Mouse (Mus musculus): ENCODE data around the gene C3ar1. TPM values are rescaled to one million over a fixed set of nuclear protein-coding genes. Genes with fewer than 3 reads are reported as not detected.

The C3ar1 gene
- total RNA-seq, 1 experiment from 2014 or later = 0.55 TPM

DNA sequence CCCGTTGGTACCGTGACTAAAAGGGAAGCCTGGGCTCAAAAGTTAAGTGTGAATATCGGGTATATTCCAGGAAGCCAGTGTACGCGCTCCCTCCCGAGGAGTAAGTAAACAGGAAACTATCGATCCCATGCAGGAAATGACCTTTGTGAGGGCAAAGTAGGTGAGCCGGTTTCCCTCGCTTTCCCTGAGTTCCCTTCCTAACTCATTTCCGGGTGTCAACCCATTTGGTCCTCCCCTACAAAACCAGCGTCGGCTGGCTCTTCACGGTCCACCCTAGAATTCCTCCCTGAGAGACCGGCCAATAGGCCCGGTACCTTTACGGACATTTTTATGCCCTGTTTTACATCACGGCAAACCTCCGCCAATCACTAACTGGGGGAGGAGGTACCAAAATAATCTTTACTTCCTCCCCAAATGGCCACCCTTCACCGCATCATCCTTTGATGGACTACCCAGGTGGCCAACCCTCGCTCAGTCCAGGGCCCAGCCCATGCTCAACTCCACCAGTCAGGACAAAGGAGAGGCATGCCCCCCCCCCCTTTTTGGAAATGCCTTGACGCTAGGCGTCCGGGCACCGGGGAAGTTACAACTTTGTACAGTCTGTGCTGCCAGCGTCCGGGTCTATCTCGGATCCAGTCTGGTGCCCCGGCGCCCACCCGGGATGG, 45.2 kb downstream of the C3ar1 start:
- peak; percentile 95 for ATAC-seq (replicated peaks in 1 of 2; ENCODE audit: insufficient read depth in 1 of 2, low FRiP score in 2 of 2, low TSS enrichment in 1 of 2, low read depth in 1 of 2, poor library complexity in 2 of 2, severe bottlenecking in 2 of 2)

DNA sequence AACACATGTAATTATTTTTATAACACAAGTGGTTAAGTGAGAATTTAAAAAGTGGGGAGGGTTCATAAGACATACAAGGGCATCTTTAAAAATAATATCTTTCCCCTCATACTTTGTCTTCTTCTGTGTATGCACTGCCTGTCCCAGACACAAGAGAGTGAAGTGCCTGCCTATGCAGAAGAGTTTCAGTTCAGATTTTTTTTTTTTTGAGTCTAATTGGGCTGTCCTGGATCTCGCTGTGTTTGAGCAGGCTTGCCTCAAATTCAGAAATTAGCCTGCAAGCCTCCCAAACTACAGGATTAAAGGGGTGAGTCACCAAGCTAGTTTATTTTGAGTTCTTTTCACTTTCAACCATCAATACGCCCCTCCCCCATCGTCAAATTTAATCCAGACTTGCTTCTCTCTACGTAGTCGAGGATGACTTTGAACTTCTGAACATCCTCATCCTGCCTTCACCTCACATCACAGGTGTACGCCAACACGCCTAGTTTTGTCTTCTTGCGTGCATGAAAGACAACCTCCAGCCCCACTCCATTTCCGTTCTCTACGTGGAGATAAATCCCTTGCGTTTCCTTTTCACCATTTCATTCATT, 45.8 kb downstream of the C3ar1 start:
- no peak; a peak in 1 of 4 replicates for ATAC-seq (replicated peaks in 1 of 2; ENCODE audit: insufficient read depth in 1 of 2, low FRiP score in 2 of 2, low TSS enrichment in 1 of 2, low read depth in 1 of 2, poor library complexity in 2 of 2, severe bottlenecking in 2 of 2)

DNA sequence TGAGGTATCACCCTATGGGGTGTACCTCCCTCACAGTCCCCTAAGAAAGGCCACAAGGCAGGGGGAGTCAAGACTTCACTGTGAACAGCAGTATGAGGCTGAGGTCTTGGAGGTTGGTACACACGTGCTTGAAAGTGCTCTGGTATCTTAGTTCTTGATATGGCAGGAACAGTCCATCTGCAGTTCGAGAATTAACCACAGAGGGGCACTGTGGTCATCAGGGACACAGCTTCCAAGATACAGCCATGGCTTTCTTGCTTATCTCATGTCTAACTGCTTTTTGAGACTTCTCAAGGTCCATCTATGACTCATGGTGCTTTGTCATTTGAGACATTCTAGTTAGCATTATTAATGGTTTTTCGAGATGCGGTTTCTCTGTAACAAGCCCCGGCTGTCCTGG, 51.5 kb downstream of the C3ar1 start:
- ATAC-seq (replicated peaks in 1 of 2; ENCODE audit: insufficient read depth in 1 of 2, low FRiP score in 2 of 2, low TSS enrichment in 1 of 2, low read depth in 1 of 2, poor library complexity in 2 of 2, severe bottlenecking in 2 of 2) = peak; percentile 64 to 81

DNA sequence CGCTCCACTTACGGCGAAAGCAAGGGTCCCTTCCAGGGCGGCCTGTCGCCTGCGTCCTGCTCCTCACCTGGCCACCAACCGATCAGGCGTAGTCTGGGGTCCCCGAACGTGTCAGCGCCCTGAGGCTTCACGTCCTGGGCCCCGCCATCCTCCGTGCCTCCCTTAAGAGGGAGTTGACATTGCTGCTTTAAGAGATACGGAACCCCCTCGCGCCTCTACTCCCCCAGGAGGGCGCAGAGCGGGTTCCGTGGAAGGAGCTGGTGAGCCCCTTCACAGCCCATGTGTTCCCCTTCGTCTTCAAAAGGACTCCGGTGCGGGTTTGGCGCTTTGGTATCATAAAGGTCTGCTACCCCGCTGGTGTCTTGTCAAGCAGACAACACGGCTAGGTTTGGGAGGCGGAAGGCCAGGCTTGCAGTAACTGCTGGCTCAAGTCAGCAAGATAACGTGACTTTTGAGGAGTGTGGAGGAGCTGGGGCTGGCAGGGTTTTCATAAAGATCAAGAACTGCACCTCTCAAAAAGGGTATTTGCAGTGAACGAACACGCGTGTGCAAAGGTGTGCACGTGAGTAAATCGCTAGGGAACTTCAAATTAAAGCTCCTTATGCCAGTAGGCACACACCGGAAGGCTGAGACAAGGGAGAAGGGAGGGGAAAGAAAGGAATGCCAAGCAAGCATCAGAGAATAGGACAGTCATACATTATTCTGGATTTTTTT, 54.0 kb downstream of the C3ar1 start:
- peak; percentile 52 to 71 for ATAC-seq (replicated peaks in 1 of 2; ENCODE audit: insufficient read depth in 1 of 2, low FRiP score in 2 of 2, low TSS enrichment in 1 of 2, low read depth in 1 of 2, poor library complexity in 2 of 2, severe bottlenecking in 2 of 2)

DNA sequence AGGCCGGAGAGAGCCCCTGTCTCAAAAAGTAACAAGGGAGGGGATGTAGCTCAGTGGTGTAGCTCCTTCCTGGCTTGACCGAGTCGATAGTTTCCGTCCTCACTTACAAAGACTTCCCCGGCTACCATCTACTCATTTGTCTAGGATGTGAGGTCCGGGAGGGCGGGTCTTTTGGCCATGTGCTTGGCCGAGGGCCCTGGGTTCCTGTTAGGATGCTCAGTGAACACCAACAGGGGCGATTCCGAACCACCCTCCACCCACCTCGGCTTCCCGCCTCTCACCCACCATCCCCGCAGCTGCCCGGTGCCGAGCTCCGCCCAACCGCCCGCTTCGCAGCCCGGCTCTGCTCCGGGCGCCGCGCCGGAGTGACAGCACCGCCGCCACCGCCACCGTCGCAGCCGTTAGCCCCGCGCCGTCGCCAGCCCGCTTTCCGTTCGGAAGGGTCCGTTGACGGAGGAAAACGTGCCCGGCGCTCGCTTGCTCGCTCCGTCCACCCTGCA, 54.6 kb downstream of the C3ar1 start, which contains the start of gene Slc2a3:
TSS of gene Slc2a3 (minus strand) at position 340 of the 500 bp plus-strand sequence.
- peak; percentile 39 to 65 for ATAC-seq (replicated peaks in 1 of 2; ENCODE audit: insufficient read depth in 1 of 2, low FRiP score in 2 of 2, low TSS enrichment in 1 of 2, low read depth in 1 of 2, poor library complexity in 2 of 2, severe bottlenecking in 2 of 2)

DNA sequence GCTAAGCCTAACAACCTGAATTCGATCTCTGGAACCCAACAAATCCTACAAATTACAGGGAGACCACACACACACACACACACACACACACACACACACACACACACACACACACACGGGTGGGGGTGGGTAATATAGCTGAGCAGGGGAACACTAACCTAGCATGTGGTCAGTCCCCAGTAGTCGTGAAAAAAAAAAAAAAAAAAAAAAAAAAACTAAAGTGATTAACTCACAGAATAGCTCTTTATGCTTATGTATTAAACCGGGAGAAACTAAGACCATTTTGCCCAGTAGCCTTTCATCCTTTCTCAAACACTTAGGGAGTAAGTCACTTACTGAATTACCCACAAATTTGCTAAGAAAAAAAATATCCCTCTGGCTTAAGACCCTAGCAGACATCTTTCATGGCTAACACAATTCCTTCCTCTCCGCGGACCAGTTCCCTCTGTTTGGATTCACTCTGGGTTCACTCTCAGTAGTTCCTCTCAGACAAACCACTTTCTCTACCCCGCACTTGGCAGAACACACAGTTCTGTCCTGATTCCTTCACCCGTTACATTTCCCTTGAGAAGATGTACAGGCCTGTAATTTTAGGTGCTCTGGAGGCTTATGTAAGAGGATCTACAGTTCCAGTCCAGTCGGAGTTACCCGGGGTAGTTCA, 55.2 kb downstream of the C3ar1 start:
- peak; percentile 30 to 43 for ATAC-seq (replicated peaks in 1 of 2; ENCODE audit: insufficient read depth in 1 of 2, low FRiP score in 2 of 2, low TSS enrichment in 1 of 2, low read depth in 1 of 2, poor library complexity in 2 of 2, severe bottlenecking in 2 of 2)

Other genes with a start within 250 kb of the C3ar1 start
- 2.2 and 5.4 TPM in 2 replicates for gene Gdf3, start 246.1 kb downstream of the C3ar1 start, total RNA-seq (2017)
- not detected in 2 replicates for gene Dppa3, start 229.8 kb downstream of the C3ar1 start, total RNA-seq (2017)
- gene Nanog, start 148.7 kb downstream of the C3ar1 start, total RNA-seq (2017) = not detected in 2 replicates
- gene Slc2a3, start 54.5 kb downstream of the C3ar1 start, total RNA-seq (2017) = 64.6 and 82.1 TPM in 2 replicates
- 8.9 and 9.7 TPM in 2 replicates for gene Foxj2, start 36.2 kb downstream of the C3ar1 start, total RNA-seq (2017)
- 16.7 and 21.1 TPM in 2 replicates for gene Necap1, start 18.3 kb upstream of the C3ar1 start, total RNA-seq (2017)
- 0.50 and 3.9 TPM in 2 replicates for gene Clec4a1, start 65.7 kb upstream of the C3ar1 start, total RNA-seq (2017)
- gene Clec4a3, start 96.4 kb upstream of the C3ar1 start, total RNA-seq (2017) = 3.7 and 6.4 TPM in 2 replicates
- gene Clec4a4, start 134.2 kb upstream of the C3ar1 start, total RNA-seq (2017) = not detected in 2 replicates
- gene Clec4b1, start 193.8 kb upstream of the C3ar1 start, total RNA-seq (2017) = 1.0 TPM in 1 of 2 replicates, not detected in the other